Mouse (Mus musculus): ENCODE data around the gene Usp48.

Gene Usp48

DNA sequence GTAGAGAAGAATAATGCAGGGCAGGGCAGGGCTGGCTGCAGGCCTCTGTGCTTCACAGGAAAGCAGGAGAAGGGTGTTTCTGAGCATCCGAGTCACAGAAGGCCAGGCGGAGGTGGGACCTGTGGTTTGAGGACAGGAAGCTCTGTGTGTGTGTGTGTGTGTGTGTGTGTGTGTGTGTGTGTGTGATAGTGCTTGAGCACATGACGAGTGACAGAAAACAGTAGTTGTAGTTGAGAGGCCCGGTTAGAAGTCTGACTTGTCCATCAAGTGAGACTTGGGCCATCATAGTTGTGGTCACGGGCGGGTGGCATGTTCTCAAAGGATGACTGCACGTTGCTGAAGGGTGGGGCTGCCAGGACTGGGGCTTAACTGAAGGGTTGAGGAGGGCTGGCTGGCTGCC, 16.1 kb downstream of the Usp48 start:
- no peak for DNase-seq (ENCODE audit: low spot score)

DNA sequence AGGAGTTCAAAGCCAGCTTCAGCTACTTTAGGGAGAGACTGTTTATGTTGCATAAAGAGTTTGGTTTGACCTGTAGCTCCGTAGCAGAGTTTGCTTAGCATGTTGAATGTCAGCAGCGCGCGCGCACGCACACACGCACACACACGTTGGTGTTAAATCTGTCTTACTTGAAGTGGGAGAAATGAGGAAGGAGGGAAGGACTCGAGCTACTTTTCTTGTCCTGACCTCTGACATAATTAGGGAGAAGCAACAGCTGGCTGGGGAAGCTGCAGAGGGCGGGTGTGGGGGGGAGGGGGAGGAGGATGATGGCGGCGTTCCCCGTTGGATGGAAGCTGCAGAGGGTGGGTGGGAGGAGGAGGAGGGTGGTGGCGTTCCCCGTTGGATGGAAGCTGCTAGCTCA, 16.7 kb downstream of the Usp48 start:
- no peak for DNase-seq (ENCODE audit: low spot score)

DNA sequence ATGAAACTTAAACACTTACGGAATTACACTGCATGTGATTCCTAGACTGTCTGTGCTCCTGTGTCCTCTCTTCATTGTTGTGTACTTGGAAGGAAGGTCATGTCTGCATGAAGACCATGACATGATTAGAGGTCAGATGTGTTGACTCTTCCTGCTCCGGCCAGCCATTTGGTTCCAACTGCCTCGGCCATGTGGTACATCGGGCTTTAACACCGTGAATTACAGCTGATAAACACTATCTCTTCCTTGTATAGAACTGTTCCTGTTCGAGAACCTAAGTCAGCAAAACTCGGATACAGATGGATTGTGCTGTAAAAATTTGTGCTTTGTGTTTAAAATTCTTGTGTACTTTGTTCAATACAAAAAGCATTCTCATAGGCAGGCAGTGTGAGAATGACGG, 29.3 kb downstream of the Usp48 start:
- DNase-seq (ENCODE audit: low spot score): no peak

DNA sequence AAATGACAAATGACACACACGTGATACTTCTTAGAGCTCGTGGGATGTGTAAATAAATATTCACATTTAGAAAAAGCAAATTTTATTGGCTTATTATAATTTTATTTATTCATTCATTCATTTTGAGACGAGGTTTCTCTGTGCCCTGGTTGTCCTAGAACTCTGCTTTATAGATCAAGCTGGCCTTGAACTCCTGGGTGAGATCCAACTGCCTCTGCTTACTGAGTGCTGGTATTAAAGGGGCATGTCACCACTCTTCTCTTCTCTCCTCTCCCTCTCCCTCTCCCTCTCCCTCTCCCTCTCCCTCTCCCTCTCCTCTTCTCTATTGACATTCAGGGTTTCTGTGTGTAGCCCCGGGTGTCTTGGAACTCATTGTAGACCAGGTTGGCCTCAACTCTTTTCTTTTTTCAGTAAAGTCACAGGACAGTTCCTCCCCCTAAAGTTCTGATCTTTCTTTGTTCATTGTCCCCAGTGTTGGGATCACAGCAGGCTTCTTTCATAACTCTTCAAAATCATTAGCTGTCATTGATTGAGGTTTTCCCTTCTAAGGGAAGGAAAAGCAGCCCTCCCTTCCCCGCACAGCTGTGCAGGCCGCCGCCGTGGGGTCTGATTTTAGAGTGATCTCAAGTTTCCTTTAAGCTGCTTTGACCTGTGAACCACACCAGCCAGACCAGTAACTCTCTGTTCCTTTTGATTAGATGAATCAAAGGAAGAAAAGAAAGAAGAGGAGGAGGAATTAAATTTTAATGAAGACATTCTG, 34.1 kb downstream of the Usp48 start:
- peak; percentile 18 for DNase-seq (ENCODE audit: low spot score)

GRCm38 (mm10) chr4:137628400-137628799, 34.8 kb downstream of the Usp48 start:
- no peak for DNase-seq (ENCODE audit: low spot score)

DNA sequence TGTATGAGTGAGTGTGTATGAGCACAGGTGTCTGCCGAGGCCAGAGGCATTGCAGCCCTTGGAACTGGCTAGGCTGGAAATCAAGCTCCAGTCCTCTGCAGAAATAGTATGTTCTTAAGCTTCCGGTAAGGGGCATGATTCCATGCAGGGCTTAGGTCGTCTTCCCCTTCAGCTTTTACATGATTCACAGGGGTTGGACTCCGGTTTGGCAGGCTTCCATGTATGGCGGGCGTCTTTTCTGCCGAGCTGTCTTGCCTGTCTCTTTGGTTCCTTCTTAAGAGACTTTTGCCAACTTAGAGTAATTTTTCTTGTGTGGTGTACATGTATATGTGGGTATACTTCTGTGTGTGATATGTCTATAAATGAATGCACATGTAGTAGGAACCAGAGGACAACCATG, 35.8 kb downstream of the Usp48 start:
- DNase-seq (ENCODE audit: low spot score): no peak

DNA sequence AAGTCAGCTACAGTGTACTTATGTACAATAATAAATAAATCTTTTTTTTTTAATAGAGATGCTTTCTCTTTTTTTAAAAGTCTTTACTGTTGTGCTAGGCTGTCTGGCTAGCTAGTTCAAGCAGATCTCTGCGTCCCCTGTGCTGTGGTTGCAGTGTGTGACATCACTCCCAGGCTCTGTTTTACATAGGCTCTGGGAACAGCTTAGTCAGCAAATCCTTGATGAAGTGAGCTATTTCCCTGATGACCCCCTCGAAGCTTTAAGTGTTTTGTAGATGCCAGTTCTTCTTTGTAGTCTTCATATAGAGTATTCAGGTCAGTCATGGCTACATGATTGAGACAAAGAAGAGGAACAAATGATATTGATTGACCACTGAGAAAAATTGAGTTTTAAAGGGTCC, 36.6 kb downstream of the Usp48 start:
- DNase-seq (ENCODE audit: low spot score): no peak

GRCm38 (mm10) chr4:137631596-137631995, 38.0 kb downstream of the Usp48 start:
- no peak for DNase-seq (ENCODE audit: low spot score)

DNA sequence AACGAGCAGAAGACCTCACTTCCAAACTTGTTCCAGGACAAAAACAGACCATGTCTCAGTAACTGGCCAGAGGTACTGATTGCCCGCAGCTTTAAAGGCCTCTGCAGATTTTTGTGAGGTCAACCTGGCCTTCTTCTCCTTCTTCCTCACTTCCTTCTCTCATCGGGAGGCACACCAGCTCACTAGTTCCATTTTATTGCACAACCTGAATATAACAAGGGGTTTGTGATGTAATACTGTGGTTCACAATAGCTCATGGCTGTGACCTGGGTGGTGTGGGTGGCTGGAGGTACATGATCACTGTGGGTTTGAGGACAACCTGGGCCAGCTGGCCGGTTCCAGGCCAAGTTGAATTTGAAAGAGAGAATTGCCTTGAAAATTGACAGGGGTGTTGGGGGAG, 39.8 kb downstream of the Usp48 start:
- no peak for DNase-seq (ENCODE audit: low spot score)

- DNase-seq (ENCODE audit: low spot score): no peak
Observed at GRCm38 (mm10) chr4:137636597-137636996, 43.0 kb downstream of the Usp48 start.

DNA sequence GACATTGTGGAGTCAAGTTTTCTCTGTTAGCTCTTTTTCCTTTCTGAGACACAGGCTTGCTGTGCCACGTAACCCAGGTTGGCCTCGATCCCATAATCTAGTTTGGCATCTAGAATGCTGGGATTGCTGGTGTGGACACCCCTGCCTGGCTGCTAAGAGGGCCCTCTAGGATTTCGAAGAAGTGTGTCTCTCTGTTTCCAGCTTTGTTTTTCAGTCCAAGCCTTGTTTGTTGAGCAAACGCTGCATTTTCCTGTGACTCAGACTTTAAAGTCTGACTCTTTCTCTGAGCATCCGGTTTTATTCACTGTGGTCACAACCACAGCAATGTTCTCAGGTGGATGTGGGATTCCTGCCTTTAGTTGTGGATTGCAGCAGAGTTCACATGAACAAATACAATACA, 48.0 kb downstream of the Usp48 start:
- no peak for DNase-seq (ENCODE audit: low spot score)

DNA sequence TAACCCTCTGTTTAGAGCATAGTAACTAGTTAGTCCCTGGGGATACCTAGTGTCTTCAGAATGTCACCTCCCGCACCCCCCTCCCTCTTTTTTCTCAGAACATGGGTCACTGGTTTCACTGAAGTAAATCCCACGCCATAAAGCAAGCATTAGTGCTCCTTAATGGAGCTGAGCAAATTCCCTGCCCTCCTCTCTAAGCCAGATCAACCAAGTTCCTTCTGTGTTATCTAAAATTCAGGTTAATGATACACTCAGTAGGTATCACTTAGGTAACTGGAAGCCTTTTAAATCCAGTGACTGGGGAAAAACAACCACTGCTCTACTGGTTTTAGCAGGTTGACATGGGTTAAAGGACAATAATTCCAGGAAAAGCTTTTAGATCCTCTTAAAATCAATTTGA, 48.5 kb downstream of the Usp48 start:
- no peak for DNase-seq (ENCODE audit: low spot score)

DNA sequence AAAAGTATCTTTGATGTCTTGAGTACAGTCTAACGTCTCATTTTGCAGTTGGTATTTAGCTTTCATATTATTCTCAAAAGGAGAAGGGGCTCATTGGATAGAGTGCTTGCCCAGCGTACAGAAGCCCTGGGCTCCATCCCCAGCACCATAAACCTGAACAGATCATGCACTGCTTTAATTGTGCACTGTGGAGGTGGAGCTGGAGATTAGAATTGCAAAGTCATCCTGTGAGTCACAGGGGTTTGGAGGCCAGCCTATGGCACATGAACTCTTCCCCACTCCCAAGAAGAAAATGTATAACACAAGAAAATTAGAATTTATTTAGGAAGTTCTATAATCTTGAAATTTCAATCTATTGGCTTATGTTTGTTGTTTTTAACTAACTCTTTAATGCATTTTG, 49.9 kb downstream of the Usp48 start:
- DNase-seq (ENCODE audit: low spot score): no peak

- DNase-seq (ENCODE audit: low spot score): no peak
Observed at GRCm38 (mm10) chr4:137646262-137646661, 52.7 kb downstream of the Usp48 start.

DNA sequence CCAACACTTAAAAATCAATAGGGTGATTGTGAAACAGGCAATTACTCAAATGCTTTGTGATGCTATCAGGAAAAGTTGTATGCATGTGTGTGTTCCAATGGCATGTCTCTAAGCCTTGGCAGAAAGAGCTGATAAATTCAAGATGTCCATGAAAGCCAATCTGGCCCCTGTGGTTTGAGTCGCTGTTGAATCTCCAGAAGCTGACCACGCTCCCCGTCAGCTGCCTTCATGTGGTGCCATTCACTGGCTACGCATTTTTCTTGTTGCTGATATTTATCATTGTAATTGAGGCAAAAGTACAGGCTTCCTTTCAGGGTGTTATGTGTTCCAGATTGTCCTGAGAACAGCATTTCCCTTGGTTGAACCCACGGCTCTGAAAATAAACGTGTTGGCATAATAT, 54.1 kb downstream of the Usp48 start:
- no peak for DNase-seq (ENCODE audit: low spot score)

- no peak for DNase-seq (ENCODE audit: low spot score)
Observed at GRCm38 (mm10) chr4:137648230-137648629, 54.7 kb downstream of the Usp48 start.

- DNase-seq (ENCODE audit: low spot score): no peak
Observed at GRCm38 (mm10) chr4:137650912-137651311, 57.4 kb downstream of the Usp48 start.

- DNase-seq (ENCODE audit: low spot score): no peak
Observed at GRCm38 (mm10) chr4:137652835-137653346, 59.3 kb downstream of the Usp48 start.

DNA sequence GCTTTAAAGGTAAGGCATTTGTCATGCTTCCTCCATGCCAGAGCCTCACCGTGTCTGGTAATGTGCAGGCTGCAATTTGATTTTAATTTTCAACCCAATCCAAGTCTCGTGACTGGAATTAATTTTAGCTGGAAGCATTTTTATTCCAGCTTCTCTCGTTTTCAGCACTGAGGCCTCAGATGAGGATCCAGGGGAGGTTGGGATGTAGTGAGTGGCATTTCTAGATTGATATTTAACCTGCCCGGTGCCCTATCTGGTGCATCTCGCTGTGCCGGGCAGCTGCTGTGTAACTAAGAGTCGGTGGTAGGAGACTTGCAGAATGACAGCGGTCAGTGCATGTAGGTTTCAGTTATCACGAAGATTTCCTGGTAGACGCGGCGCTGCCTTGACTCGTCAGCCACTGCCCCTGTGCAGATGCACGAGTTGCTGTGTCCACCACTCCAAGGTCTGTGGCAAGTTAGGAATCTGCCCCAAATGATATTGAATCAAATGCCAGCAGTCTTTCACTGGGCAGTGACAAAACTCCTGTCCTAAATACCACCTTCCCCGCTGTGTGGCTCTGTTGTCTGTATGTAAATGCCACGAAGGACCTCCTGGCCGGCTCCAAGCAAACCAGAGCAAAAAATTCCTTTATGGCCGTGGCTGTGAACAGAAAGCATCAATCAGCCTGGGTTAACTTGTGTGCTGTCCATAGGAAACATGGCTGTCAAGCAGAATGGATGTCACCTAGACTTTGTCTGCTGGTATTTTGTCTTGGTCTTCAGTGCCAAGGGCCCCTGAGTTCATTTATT, 61.9 kb downstream of the Usp48 start:
- no peak for DNase-seq (ENCODE audit: low spot score)

DNA sequence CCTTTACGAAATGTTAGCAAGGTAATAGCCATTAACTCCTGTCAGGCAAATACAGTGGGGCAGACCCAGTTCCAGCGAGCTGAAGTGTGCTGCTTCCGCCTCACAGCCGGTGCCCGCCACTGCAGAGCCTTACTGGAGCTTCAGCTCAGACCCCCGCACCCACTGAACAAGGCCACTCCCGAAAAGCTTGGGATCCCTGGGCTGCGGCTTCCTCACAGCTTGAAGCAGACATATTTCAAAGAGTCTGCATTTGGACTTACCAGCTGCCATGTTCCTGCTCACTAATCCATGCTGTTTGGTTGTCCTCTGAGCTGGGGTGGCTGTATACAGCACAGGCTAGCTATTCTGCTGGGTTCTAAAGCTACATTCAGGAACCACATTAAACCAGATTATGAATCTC, 64.1 kb downstream of the Usp48 start:
- DNase-seq (ENCODE audit: low spot score): no peak

DNA sequence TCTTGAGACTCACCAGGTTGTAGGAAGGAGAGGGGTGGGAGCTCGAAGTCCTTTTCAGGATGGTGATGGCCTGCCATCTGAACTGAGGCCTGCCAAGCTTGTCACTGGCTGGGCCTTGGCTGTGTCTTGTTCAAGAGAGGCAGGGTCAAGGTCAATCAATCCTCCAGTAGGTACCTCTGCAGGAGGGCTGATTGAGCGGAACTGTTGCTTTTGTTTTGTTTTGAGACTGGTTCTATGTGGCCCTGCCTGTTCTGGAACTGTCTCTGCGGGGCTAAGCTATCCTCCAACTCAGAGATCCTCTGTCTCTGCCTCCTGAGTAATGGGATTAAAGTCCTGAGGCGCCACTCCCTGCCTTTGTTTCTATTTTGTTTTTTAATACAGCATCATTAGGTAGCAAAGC, 66.0 kb downstream of the Usp48 start:
- DNase-seq (ENCODE audit: low spot score): no peak

- peak; percentile 24 for DNase-seq (ENCODE audit: low spot score)
Observed at GRCm38 (mm10) chr4:137660364-137661077, 67.0 kb downstream of the Usp48 start.

DNA sequence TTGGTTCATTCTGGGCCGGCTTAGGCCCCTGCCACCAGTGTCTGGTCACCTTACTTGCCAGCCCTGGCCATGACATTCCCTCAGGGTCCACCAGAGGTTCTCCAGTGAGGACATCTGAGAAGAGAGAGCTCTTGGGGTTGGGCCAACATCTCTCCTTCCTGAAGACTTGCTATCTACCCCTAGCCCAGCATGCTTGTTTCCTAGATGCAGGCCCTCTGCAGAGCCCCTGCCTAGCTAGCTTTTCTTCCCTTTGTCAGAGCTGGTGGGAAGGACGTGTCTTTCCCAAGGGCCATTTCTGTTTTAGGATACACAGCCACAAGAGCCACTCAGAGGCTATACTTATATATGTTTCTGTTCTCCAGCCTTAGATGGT, 67.5 kb downstream of the Usp48 start:
- DNase-seq (ENCODE audit: low spot score): no peak

All from embryo, embryonic 10 days (tissue).